Mouse (Mus musculus): Measurements from ENCODE around the gene Lyg2.

DNA sequence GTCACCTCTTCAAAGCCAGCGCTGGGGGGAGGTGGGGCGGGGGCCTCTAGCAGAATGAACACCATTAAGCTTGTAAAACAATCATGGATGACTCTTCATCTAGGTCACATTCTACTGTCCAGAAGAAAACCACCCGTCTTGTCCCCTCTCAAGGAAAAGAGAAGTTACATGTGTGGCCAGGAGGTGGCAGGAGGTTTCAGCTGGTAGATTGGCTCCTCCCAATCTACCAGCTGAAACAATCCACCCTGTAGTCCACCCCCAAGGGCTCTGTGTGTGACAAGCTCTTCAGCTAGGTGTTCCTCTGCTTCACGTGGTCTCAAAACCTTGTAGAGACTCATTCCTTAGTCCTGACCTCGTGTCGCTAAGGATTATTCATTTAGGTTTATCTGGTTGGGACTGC lies 13.1 kb downstream of the Lyg2 start:
- no peak for TF ChIP-seq POLR2A (IDR thresholded peaks at IDR 0.05; ENCODE audit: borderline replicate concordance, extremely low read depth, insufficient read depth, insufficient read length, poor library complexity, severe bottlenecking)
- peak; percentile 32; the same call in 1 of the 2 replicates for TF ChIP-seq CTCF (IDR thresholded peaks at IDR 0.05; ENCODE audit: borderline replicate concordance, extremely low read depth, insufficient read depth, insufficient read length)

Measured in brain, embryonic 14.5 days (tissue).